Mouse (Mus musculus) liver, embryonic 11.5 days (tissue): Measurements from ENCODE around the gene Psenen. TPM values are rescaled to one million over a fixed set of nuclear protein-coding genes. Genes with fewer than 3 reads are reported as not detected.

Experiments used
- ATAC-seq: fragments of 200-750 bp; cut with Nextera tagmentation; replicated peaks from 2 replicates; pipeline ENCODE4 v1.8.0; 2017; ENCODE audit warnings: moderate number of reproducible peaks, mild to moderate bottlenecking, moderate TSS enrichment, moderate library complexity; ENCODE audit not compliant: low FRiP score
- DNase-seq: peaks from one replicate; pipeline ENCODE4 v3.0.0-alpha.2; 2017; ENCODE audit warnings: low spot score
- H3K27ac ChIP-seq: fragments of 300-500 bp; sonication (generic); 2 replicates; pipeline ENCODE4 v1.5.1; 2014; ENCODE audit warnings: mild to moderate bottlenecking, low read depth, low read length, control low read depth
- H3K27me3 ChIP-seq: fragments of 300-500 bp; sonication (generic); replicated peaks from 2 replicates; pipeline ENCODE4 v1.6.1; 2014; ENCODE audit warnings: low read length, mixed read lengths; ENCODE audit not compliant: control insufficient read depth, insufficient read depth
- H3K36me3 ChIP-seq: fragments of 300-500 bp; sonication (generic); 2 replicates; pipeline ENCODE4 v1.6.1; 2014; ENCODE audit warnings: mild to moderate bottlenecking, low read length, moderate library complexity, mixed read lengths; ENCODE audit not compliant: control insufficient read depth, insufficient read depth
- H3K4me1 ChIP-seq: fragments of 300-500 bp; sonication (generic); replicated peaks from 2 replicates; pipeline ENCODE4 v1.6.1; 2014; ENCODE audit warnings: low read length, mixed read lengths; ENCODE audit not compliant: control insufficient read depth, insufficient read depth
- H3K4me2 ChIP-seq: fragments of 300-500 bp; sonication (generic); 2 replicates; pipeline ENCODE4 v1.6.1; 2014; ENCODE audit warnings: mild to moderate bottlenecking, control low read depth, moderate library complexity
- H3K4me3 ChIP-seq: fragments of 300-500 bp; sonication (generic); 2 replicates; pipeline ENCODE4 v1.5.1; 2014; ENCODE audit warnings: low read depth, low read length, control low read depth
- H3K9ac ChIP-seq: fragments of 300-500 bp; sonication (generic); 2 replicates; pipeline ENCODE4 v1.6.1; 2014; ENCODE audit warnings: low read depth, low read length, control low read depth
- H3K9me3 ChIP-seq: fragments of 300-500 bp; sonication (generic); 2 replicates; pipeline ENCODE4 v1.6.1; 2016; ENCODE audit warnings: low read length, inconsistent platforms, mixed read lengths; ENCODE audit not compliant: control insufficient read depth
- WGBS: fragments of 180-500 bp; shearing (Covaris S2); extraction: QIAGEN DNeasy Blood & Tissue Kit; methylation state at CpG from one replicate; pipeline ENCODE4 v1.1.7; 2014; 5-methylcytosine and 5-hydroxymethylcytosine counted together
- polyA plus RNA-seq: library from polyadenylated mRNA; unstranded; fragments of >200 nt; fragmentation: Nextera tagmentation; extraction: Ambion mirVana; gene quantifications from 2 replicates; pipeline ENCODE4 v1.2.1, GENCODE M21; 2014

Gene Psenen
- polyA plus RNA-seq, 1 experiment from 2014 or later = 102 TPM

DNA sequence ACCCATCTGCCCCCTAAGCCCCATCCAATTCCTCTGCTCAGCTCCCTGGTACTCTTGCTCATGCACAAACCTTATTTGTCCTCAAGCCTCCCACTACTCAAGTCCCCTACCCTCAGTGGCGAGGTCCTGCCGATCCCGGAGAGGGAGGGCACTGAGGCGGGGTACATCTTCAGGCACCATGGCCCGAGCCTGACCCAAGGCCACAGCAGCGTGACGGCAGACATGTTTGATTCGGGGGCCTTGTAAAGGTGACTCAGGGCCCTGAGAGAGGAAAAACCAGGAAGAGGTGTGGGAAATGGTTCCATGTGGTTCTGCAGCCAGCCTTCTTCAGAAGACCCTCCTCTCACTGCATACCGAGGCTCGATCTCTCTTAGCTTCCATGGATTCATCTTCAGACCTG lies 20.9 kb upstream of the Psenen start:
- 95% methylated on average over 10 of the region's 10 CpGs for WGBS
- H3K9ac ChIP-seq = no peak overlapping the region
- no peaks in the 10 kb centered on the region for H3K27me3 ChIP-seq
- ATAC-seq (no peak), DNase-seq (no peak)
- H3K9me3 ChIP-seq = no peaks in the 10 kb centered on the region
- no peak overlapping the region for H3K27ac ChIP-seq
- no peak overlapping the region for H3K4me3 ChIP-seq
- H3K36me3 ChIP-seq = peaks cover 56% of the 10 kb centered on the region
- H3K4me1 ChIP-seq = peaks cover 5% of the 10 kb centered on the region
- H3K4me2 ChIP-seq = no peak overlapping the region

DNA sequence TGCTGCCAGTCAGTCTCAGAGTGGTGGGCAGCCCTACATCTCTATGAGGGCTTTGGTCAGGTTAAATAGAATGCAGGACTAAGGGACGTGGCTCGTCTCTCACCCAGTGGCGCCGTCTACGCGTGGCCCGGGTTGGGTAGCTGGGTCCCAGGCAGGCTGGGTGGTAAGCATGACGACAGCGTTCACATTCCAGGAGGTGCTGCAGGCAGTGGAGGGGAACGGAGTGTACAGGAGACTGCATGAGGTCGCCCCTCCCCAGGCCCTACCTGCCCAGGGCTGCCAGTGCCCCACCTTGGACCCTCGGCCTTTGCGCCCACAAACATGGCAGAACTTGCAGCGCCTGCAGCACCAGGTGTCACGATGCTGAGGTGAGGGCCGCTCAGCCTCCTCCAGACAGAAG lies 18.1 kb upstream of the Psenen start:
- Histone ChIP-seq H3K4me1 (no peaks in the 10 kb centered on the region), H3K9me3 (no peaks in the 10 kb centered on the region)

DNA sequence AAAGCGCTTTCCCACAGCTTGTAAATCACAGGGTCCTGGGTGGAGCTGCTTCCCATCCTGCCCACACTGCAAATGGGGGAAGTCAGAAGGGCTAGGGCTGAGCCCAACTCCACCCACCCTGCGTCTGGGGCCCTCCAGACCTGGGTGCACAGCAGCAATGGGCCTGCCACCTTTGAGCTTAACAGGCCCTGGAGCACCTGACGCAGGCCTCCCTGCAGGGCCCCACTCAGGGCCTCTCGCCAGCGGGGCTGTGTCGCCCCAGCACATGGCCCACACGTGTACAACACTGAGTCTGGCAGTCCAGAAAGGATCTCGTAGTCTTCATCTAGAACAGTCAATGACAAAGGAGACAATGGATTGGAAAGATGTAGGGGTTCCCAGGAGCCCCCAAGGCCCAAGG lies 16.5 kb upstream of the Psenen start:
- no peak overlapping the region for H3K4me2 ChIP-seq
- no peaks in the 10 kb centered on the region for H3K4me1 ChIP-seq
- DNase-seq = no peak
- H3K9ac ChIP-seq = no peak overlapping the region
- H3K27ac ChIP-seq = no peak overlapping the region
- ATAC-seq = 0 out of 2 replicates have a peak, but pooled peaks have one; percentile 22
- WGBS = 93% methylated on average over 8 of the region's 8 CpGs
- no peak overlapping the region for H3K4me3 ChIP-seq
- H3K9me3 ChIP-seq = no peaks in the 10 kb centered on the region
- H3K27me3 ChIP-seq = no peaks in the 10 kb centered on the region
- peaks cover 84% of the 10 kb centered on the region for H3K36me3 ChIP-seq

More for the DNA sequence above, 18.1 kb upstream of the Psenen start:
- Histone ChIP-seq H3K4me2 (no peak overlapping the region), H3K36me3 (peaks cover 76% of the 10 kb centered on the region), H3K27ac (no peak overlapping the region), H3K9ac (no peak overlapping the region), H3K27me3 (no peaks in the 10 kb centered on the region), H3K4me3 (no peak overlapping the region)
- ATAC-seq = no peak
- DNase-seq = no peak
- 94% methylated on average over 16 of the region's 16 CpGs for WGBS

DNA sequence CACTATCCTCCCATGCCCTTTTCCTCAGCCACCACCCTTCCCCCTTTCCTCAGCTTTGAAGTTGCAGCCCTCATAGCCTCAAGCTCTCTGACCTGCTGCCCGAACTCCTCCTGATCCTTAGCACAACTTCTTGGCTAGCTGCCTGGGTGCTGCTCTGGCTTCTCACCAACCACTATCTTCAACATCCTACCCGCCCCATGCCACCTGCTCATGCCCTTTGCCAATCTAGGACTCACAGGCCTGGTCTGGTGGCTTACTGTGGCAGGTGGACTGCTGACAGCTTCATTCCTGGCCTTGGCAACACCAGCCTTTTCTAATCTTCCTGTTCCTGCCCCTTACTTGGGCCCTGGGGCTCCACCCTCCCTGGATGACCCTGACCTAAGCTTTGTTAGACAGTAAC lies 9.5 kb upstream of the Psenen start:
- H3K27me3 ChIP-seq = no peaks in the 10 kb centered on the region
- H3K4me3 ChIP-seq = no peak overlapping the region
- H3K9me3 ChIP-seq = no peaks in the 10 kb centered on the region
- H3K4me1 ChIP-seq = peaks cover 10% of the 10 kb centered on the region
- ATAC-seq = no peak
- WGBS = 78% methylated on average over 2 of the region's 2 CpGs
- peaks cover 81% of the 10 kb centered on the region for H3K36me3 ChIP-seq
- no peak overlapping the region for H3K9ac ChIP-seq
- H3K27ac ChIP-seq = no peak overlapping the region
- no peak for DNase-seq
- H3K4me2 ChIP-seq = no peak overlapping the region; the same call in 1 of the 2 replicates

DNA sequence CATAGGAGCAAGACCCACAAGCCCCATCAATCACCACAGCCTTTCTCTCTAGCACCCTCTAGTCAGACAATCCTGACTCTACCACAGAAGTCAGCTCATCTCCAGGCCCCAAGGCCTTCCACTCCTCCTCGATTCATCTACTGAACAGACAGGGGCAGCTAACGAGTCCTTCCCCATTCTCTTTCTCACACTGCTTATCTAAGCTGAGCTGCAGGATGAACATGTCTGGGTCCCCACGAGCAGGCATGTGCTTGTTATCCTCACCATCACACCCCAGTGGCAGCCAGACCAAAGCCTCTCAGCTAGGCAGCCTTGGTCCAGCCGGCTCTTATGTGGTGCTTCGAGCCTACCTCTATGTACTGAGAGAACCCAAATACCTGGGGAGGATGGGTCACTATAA lies 9.0 kb upstream of the Psenen start:
- Histone ChIP-seq H3K9me3 (no peaks in the 10 kb centered on the region), H3K27ac (no peak overlapping the region), H3K4me1 (peaks cover 10% of the 10 kb centered on the region), H3K4me3 (no peak overlapping the region), H3K27me3 (no peaks in the 10 kb centered on the region), H3K36me3 (peaks cover 78% of the 10 kb centered on the region), H3K4me2 (no peak overlapping the region; the same call in 1 of the 2 replicates), H3K9ac (0 out of 2 replicates have a peak overlapping the region, but pooled peaks have one; percentile 14)
- DNase-seq (no peak), ATAC-seq (peak; percentile 18; the same call in 1 of the 2 replicates)
- 70% methylated on average over 5 of the region's 5 CpGs for WGBS

DNA sequence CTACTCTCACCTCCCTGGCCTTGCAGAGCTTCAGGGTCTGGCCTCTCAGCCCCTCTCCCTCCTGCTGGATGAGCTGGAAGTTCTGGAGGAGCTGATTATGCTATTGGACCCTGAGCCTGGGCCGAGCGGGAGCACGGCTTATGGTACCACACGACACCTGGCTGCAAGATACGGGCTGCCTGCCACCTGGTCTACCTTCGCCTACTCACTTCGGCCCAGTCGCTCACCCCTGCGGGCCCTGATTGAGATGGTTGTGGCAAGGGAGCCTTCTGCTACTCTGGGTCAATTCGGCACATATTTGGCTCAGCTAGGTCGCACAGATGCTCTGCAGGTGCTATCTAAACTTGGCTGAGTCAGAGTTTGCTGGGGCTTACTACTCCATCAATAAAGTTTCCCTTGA lies 4.1 kb upstream of the Psenen start:
- Histone ChIP-seq H3K36me3 (peaks cover 33% of the 10 kb centered on the region), H3K4me2 (no peak overlapping the region), H3K4me1 (peaks cover 13% of the 10 kb centered on the region), H3K9ac (no peak overlapping the region), H3K27me3 (no peaks in the 10 kb centered on the region), H3K9me3 (no peaks in the 10 kb centered on the region), H3K4me3 (no peak overlapping the region), H3K27ac (no peak overlapping the region)
- 91% methylated on average over 11 of the region's 11 CpGs for WGBS
- no peak for DNase-seq
- no peak for ATAC-seq

DNA sequence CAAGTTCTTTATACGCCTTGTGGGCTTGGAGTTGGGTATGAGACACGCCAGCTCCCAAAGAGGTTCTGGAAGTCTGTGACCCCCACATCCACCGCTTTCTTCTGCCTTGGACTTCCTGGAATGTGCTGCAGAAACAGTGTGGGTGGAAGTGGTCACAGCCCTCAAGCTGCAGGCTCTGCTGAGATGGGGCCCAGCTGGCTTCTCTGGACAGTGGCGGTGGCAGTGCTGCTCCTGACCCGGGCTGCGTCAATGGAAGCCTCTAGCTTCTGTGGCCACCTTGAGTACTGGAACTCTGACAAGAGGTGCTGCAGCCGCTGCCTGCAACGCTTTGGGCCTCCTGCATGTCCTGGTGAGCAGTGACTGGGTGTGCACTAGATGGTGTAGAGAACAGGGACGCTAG lies 2.6 kb upstream of the Psenen start:
- no peak overlapping the region for H3K27ac ChIP-seq
- H3K36me3 ChIP-seq = peaks cover 23% of the 10 kb centered on the region
- H3K4me2 ChIP-seq = no peak overlapping the region
- DNase-seq (no peak), ATAC-seq (no peak)
- WGBS = 83% methylated on average over 9 of the region's 9 CpGs
- no peak overlapping the region for H3K4me3 ChIP-seq
- no peak overlapping the region for H3K9ac ChIP-seq
- no peaks in the 10 kb centered on the region for H3K9me3 ChIP-seq
- H3K4me1 ChIP-seq = peaks cover 9% of the 10 kb centered on the region
- H3K27me3 ChIP-seq = no peaks in the 10 kb centered on the region

DNA sequence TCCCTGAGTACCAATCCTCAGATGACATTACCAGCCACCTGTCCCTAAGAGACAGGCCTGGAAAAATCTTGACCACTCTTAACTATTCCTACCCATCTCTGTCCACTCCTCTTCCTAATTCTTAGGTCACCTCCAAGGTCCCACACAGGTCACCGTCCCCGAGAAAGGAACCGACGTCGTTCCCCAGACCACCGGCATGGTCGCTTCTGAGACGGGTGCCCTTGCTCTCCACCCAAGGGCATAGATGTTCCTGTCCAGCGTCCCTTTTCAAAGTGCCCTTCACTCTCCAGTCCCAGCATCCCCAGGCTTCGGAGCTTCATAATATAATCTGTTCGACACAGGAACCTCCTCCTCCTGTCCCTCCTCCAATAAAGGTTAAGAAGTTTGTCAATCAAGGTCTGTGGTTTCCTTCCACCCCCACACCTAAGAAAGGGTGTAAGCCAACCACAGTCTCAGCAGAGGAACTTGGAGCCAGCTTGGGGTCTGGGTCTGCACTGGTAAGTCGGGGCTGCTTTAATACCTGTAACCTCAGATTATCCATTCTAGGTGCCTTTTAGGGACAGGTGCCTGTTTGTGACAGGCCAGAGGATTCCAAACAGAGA lies 1.6 kb upstream of the Psenen start, which contains the start of gene Igflr1:
Gene Igflr1 (plus strand): TSS at position 458 of the 602 bp plus-strand sequence.
- no peak for ATAC-seq
- H3K4me1 ChIP-seq = peaks cover 9% of the 10 kb centered on the region
- H3K9ac ChIP-seq = no peak within 1 kb of the TSS
- no peak within 1 kb of the TSS for H3K27ac ChIP-seq
- no peak within 1 kb of the TSS for H3K4me3 ChIP-seq
- H3K36me3 ChIP-seq = peaks cover 16% of the 10 kb centered on the region
- no peak for DNase-seq
- no peaks in the 10 kb centered on the region for H3K27me3 ChIP-seq
- peak within 1 kb of the TSS; percentile 84 for H3K4me2 ChIP-seq
- H3K9me3 ChIP-seq = no peaks in the 10 kb centered on the region
- WGBS = 93% methylated on average over 12 of the region's 12 CpGs

DNA sequence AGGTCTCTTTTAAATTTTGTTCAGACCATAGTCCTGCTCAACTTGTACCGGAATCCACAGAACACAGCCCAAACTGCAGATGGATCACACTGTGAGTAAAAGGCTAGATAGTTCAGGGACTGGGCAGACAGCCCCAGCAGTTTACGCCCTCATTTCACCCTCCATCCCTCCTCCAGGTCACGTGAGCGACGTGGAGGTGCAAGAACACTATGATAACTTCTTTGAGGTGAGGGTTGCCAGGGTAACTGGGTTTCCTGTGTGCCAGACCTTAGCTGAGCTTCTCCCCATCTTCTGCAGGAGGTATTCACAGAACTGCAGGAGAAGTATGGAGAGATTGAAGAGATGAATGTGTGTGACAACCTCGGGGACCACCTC lies 466 bp upstream of the Psenen start:
- Histone ChIP-seq H3K4me3 (peak overlapping the region; percentile 81), H3K4me1 (peaks cover 9% of the 10 kb centered on the region), H3K27me3 (no peaks in the 10 kb centered on the region), H3K9me3 (no peaks in the 10 kb centered on the region), H3K36me3 (peaks cover 12% of the 10 kb centered on the region), H3K27ac (peak overlapping the region; percentile 97), H3K4me2 (peak overlapping the region; percentile 84), H3K9ac (peak overlapping the region; percentile 74)
- 29% methylated on average over 6 of the region's 6 CpGs for WGBS
- no peak for DNase-seq
- ATAC-seq = no peak
